Mouse (Mus musculus) C2C12 (cell line): ENCODE measurements at regions not wholly inside any gene's neighbourhood (a gene's known extent, or its start where the extent isn't known, plus 50 kb on each side); places are given as distances from the start of the nearest gene placed in this dataset.

Experiments used
- H3K27me3 ChIP-seq: one replicate; pipeline ENCODE4 v1.6.1; 2011; ENCODE audit not compliant: control insufficient read depth, insufficient read depth, insufficient read length
- H3K36me3 ChIP-seq: one replicate; pipeline ENCODE4 v1.6.1; 2011; ENCODE audit not compliant: control insufficient read depth, insufficient read depth
- H3K4me3 ChIP-seq: one replicate; pipeline ENCODE4 v1.5.1; 2011; ENCODE audit warnings: mild to moderate bottlenecking, control low read depth; ENCODE audit not compliant: poor library complexity, insufficient read depth, severe bottlenecking
- H3K79me2 ChIP-seq: one replicate; pipeline ENCODE4 v1.6.1; 2011; ENCODE audit not compliant: control insufficient read depth, insufficient read depth
- H3K79me3 ChIP-seq: one replicate; pipeline ENCODE4 v1.6.1; 2011; ENCODE audit warnings: low read depth, control low read depth
- H3ac ChIP-seq: one replicate; pipeline ENCODE3; 2011; ENCODE audit warnings: low read depth; ENCODE audit not compliant: control insufficient read depth, insufficient read length
- CEBPB ChIP-seq: IDR thresholded peaks from one replicate; pipeline ENCODE4 v1.6.1; 2011; ENCODE audit warnings: low read depth, mild to moderate bottlenecking, control low read depth, moderate library complexity
- CTCF ChIP-seq: IDR thresholded peaks from one replicate; pipeline ENCODE4 v1.5.1; 2011; ENCODE audit not compliant: control insufficient read depth, insufficient read depth, insufficient read length
- FOSL1 ChIP-seq: IDR thresholded peaks from one replicate; pipeline ENCODE4 v1.8.0; 2011; ENCODE audit warnings: mild to moderate bottlenecking, low read length; ENCODE audit not compliant: poor library complexity, insufficient read depth, severe bottlenecking
- MAX ChIP-seq: IDR thresholded peaks from one replicate; pipeline ENCODE4 v1.6.1; 2011; ENCODE audit warnings: mild to moderate bottlenecking, control low read depth
- MYOD1 ChIP-seq: IDR thresholded peaks from one replicate; pipeline ENCODE4 v1.6.1; 2011; ENCODE audit warnings: low read depth; ENCODE audit not compliant: control insufficient read depth, insufficient read length
- MYOG ChIP-seq: IDR thresholded peaks from one replicate; pipeline ENCODE4 v1.6.1; 2011; ENCODE audit not compliant: control insufficient read depth, insufficient read length; ENCODE audit errors: extremely low read depth
- USF1 ChIP-seq: IDR thresholded peaks from one replicate; pipeline ENCODE4 v1.6.1; 2011; ENCODE audit warnings: low read depth, mild to moderate bottlenecking, control low read depth, moderate library complexity

- Histone ChIP-seq H3K27me3 (no peaks in the 10 kb centered on the region), H3K79me3 (no peaks in the 10 kb centered on the region), H3K4me3 (no peak overlapping the region), H3K36me3 (no peaks in the 10 kb centered on the region), H3K79me2 (no peaks in the 10 kb centered on the region), H3ac (no peak overlapping the region)
- TF ChIP-seq MYOG = no peak
- no peak for TF ChIP-seq CEBPB
- no peak for TF ChIP-seq CTCF
- TF ChIP-seq MYOD1 = no peak
- TF ChIP-seq FOSL1 = no peak
- TF ChIP-seq MAX = no peak
- no peak for TF ChIP-seq USF1
Observed at GRCm38 (mm10) chr19:54585326-54585725, 541.4 kb downstream of the Adra2a start.

- Histone ChIP-seq H3K79me2 (no peaks in the 10 kb centered on the region), H3K36me3 (no peaks in the 10 kb centered on the region), H3K27me3 (no peaks in the 10 kb centered on the region), H3ac (no peak overlapping the region), H3K79me3 (no peaks in the 10 kb centered on the region), H3K4me3 (no peak overlapping the region)
- TF ChIP-seq FOSL1 (no peak), USF1 (no peak), CEBPB (no peak), MYOG (no peak), CTCF (no peak), MAX (no peak), MYOD1 (no peak)
Observed at GRCm38 (mm10) chr19:54603345-54603744, 523.7 kb downstream of the Gpam start.

GRCm38 (mm10) chr19:54605346-54605745 is 521.7 kb downstream of the Gpam start:
- Histone ChIP-seq H3K36me3 (no peaks in the 10 kb centered on the region), H3ac (no peak overlapping the region), H3K79me3 (no peaks in the 10 kb centered on the region), H3K79me2 (no peaks in the 10 kb centered on the region), H3K4me3 (no peak overlapping the region), H3K27me3 (no peaks in the 10 kb centered on the region)
- TF ChIP-seq MYOG (no peak), MAX (no peak), MYOD1 (no peak), CTCF (no peak), CEBPB (no peak), FOSL1 (no peak), USF1 (no peak)

- no peaks in the 10 kb centered on the region for H3K36me3 ChIP-seq
- H3ac ChIP-seq = no peak overlapping the region
- H3K79me3 ChIP-seq = no peaks in the 10 kb centered on the region
- H3K79me2 ChIP-seq = no peaks in the 10 kb centered on the region
- H3K27me3 ChIP-seq = no peaks in the 10 kb centered on the region
- TF ChIP-seq CTCF (no peak), MYOD1 (no peak), MAX (no peak), MYOG (no peak), USF1 (no peak), FOSL1 (no peak), CEBPB (no peak)
- no peak overlapping the region for H3K4me3 ChIP-seq
Observed at GRCm38 (mm10) chr19:54616924-54617323, 510.1 kb downstream of the Gpam start.
